Mouse (Mus musculus) thymus, postnatal 4 days (tissue): ENCODE results near the gene Jak1.
A peak's percentile ranks its signal among the peaks of the same experiment; 100 is the strongest.

ENCODE experiments used
- DNase-seq: peaks from one replicate; pipeline ENCODE4 v3.0.0; 2021

Jak1 gene

DNA sequence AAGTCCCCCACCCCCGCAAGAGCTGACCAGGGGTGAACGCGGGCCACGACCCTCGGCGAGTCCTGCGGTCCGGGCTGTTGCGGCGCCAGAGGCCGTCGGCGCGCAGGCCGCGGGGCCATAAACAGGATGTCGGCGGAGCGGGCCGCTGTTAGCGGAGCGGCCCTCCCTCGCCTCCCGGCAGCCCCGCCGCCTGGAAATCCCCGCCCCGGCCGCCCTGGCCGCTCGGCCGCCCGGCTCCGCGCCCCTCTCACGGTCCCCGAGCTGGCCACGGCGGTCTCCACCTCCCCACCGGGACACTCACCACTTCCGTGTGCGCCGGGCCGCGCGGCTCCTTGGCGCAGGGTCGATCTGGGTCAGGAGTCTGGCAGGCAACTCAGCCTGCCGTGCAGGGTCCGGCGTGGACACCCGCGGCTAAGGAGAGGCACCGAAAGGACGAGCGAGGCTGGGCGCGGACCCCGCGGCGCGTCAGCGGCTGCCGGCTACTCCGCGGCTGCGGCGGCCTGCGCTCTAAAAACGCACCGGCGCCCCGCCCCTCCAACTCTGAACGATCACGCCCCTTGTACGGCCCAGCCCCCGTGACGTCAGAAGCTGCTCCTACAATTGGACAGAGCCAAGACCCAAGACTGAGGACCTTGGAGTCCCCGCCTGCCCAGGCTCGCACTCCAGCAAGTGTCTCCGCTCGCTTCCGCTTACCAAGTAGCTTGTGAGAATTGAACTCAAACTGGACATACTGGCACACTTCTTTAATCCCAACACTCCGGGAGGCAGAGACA is at the start of gene Jak1:
Gene Jak1, minus strand, starts transcription at position 542 of the 773 bp plus-strand sequence.
- DNase-seq: peak; percentile 98

DNA sequence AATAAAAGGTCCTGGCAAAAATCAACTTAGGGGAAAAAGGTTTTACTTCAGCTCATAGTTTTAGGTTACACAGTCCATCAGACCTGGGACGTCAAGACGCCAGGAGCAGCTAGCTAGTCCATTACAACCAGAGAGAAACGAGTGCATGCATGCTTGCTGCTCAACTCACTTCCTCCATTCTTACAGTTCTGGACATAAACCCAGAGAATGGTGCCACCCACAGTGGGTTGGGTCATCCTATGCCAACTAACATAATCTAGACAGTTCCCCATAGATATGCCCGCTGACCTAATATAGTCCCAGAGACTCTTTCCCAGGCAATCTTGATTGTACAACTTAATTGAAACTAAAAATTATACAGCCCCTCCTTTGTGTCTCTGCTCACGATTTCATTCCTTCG is 47.0 kb upstream of the Jak1 start:
- no peak for DNase-seq

DNA sequence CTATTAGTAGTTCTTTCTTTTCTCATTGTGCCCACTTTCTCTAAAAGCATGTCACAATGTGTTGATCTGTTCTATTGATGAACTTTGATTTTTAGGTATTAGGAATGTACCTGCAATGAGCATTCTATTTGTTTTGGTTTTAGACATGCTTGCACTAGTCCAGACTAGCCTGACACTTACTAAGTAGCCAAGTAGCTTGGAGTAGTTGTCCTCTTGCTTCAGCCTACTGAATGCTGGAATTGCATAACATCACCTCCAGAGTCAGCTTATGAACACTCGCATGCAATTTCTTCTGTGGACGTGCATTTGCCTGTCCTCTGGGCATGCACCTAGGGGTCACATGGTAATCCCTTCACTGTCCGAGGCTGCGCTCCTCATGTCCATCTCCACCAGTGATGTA is 43.1 kb upstream of the Jak1 start:
- DNase-seq: no peak

DNA sequence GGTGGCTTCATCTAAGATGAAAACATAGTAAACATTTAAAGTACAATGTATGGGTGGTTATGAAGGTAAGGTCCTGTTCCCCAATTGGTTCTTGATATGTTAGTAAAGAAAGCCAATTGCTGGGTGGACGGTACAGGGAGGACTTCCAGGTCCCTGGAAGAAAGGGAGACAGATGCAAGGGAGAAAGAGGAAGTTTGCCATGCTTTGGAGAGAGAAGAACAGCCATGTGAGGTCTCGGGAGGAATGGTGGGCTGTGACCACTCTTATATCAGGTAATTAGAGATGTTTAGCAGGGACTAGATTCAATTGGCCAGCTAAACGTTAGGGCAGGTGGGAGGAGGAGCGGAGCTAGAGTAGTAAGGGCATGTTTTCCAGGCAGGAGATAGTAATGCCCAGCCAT is 42.2 kb upstream of the Jak1 start:
- no peak for DNase-seq

DNA sequence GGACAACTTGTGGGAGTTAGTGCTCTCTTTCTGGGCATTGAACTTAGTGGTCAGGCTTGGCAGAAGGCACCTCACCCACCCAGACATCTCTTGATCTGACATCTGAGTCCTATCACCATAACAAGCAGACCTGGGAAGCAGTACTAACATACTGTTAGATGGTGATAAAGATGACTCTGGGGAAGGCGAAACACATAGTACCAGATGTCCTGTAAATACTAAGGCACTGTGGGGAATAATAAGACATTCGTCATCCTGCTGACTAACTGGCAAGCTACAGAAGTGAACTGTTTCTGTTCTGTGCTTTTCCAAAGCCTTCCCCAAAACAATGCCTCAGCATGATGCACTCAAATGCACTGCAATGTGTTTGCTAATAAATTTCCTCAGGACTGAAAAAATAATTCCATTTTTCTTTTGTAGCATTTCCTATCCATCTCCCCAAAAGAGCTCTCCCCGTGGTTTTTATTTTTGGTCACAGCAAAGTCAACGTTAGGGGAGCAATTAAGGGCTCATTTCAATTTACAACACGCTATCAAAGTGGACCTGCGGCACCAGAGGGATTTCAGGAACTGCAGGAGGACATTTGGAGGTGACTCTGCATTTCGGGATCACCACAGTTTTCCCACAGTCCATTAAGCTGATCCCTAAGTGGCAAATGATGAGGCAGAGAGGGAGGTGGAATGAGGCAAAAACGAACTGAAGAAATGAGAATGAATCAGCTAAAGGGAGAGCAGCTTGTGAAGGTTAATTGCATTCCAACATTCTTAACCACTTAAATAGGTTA is 41.2 kb upstream of the Jak1 start:
- no peak for DNase-seq

DNA sequence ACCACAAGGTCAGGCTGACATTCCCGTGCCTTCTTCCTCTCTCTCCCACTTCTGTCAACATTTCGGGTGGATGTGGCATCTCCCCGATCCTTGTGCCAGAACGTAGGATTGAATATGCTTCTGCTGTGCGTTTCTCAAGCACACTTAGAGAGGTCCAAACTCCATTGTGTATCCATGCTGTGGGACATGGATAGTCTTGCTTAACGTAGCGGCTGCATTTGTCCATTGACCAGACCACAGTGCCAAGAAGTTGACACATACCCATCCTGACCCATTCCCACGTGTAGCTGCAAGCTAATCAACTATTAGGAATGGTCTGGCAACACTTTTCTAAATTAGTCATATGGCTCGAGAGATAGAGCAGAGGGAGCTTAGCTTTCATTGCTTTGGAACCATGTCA is 40.0 kb upstream of the Jak1 start:
- DNase-seq: no peak

DNA sequence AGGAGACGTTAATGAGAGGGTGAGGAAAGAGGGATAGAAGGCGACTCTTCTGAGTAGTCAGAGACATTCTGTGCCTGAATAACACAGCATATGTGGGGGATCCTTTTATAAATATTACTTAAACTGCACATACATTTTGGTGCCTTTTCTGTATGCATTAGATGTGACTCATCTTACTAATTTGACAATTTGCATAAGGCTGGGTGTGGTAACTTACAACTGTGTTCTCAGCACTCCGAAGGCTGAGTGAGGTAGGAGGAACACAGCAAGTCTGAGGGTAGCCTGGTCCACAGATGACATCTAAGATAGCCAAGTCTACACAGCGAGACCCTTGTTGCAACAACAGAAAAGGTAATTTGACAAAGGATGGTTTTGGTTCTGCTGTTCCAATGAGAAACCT is 39.0 kb upstream of the Jak1 start:
- no peak for DNase-seq

DNA sequence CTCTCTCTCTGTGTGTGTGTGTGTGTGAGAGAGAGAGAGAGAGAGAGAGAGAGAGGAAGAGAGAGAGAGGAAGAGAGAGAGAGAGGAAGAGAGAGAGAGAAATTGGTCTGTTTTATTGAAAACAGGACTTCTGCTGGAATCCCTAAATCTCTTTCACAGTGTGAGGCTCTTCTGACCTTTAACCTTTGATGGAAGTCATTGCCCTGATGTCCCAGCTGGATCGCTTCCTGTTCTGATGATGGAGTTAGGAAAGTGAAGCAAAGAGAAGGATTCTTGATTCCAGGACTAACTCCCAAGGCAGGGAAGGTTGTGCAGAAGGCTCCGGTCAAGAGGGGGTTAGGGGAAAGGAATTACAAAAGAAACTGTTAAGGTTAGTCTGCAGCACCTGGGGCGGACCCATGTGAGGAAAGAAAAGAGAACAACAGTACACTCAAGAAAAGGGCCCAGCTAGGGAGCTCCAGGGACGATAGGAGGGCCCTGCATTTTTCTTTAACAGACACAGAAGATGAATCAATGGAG is 35.4 kb upstream of the Jak1 start:
- DNase-seq: no peak

DNA sequence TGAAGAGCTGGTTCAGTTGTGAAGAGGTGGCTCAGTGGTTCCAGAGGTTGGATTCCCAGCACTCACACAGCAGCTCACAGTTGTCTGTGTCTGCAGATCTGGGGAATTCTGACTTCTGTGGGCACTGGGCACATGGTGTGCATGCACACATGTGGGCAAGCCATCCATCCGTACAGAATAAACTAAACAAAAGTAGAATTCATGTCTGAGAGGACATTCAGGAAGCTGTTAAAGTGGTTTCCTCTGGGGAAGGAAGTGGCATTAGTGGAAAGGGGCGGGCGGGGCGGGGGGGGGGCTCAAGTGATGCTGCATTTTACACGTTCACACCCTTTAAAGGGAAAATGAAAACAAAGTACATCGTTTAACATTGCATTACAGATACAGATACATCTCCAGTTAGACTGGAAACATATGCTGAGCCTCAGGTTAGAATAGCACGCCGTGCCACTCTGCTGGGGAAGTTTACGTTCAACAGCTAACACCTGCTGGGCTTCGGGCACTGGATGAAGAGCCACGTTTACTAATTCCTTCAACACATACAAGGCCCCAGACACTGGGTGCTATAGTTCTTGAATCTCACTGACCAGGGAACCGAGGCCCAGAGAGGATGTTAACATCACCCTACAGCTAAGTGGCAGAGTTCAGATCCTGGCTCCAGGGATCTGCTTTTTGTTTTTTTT is 33.4 kb upstream of the Jak1 start:
- DNase-seq: no peak

DNA sequence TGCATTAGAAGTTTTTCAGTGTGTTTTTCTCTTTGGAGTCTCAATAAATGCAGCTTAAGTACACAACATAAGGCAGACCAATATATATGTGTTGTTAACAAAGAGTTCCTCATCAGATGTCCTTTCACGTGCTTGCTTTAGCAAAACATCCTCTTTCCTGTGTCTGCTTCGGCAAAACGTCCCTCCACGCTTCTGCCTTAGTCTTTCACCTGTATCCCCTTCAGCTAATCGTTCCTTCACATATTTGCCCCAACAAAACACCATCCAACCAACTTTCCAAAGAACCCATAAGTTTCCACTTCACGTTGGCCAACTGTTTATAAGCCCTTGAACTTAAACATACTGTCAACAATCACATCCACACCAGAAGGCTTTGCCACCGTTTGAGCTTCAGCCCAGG is 31.8 kb upstream of the Jak1 start:
- DNase-seq: no peak

DNA sequence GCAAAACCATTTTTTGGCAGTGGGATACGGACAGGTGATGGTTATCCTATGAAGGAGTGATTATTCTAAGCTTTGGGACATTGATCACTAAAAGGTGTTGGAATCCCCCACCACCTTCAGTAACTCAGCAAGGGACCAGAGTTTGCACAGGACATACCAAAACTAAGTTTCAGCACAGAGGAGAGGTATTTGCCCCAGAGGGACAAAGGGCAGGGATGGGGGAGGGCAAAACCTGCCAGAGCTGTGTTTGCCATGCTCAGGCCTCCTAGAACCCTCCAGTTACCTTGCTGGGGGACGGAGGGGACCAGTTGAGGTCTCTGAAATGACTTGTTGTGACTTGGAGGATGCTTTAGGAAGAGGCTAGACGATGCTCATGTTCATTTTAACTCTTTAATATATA is 30.7 kb upstream of the Jak1 start:
- DNase-seq: no peak

DNA sequence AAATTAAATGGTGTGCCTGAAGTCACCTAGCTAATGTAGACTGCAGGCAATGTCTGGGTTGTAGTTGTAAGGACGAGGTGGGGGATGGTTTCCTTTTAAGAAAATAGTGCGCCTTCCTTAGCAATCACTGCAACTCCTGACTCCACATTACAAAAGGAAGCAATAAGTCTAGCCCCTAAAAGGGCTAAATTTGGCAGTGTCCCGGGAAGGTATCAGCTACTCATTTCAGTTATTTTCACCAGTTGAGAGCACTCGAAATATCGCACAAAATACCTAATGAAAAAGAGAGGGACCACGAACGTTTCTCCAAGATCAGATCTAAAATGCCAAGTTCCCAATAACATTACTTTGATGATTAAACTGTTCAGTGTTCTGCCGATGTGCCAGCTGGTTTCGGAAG is 28.6 kb upstream of the Jak1 start:
- DNase-seq: no peak

DNA sequence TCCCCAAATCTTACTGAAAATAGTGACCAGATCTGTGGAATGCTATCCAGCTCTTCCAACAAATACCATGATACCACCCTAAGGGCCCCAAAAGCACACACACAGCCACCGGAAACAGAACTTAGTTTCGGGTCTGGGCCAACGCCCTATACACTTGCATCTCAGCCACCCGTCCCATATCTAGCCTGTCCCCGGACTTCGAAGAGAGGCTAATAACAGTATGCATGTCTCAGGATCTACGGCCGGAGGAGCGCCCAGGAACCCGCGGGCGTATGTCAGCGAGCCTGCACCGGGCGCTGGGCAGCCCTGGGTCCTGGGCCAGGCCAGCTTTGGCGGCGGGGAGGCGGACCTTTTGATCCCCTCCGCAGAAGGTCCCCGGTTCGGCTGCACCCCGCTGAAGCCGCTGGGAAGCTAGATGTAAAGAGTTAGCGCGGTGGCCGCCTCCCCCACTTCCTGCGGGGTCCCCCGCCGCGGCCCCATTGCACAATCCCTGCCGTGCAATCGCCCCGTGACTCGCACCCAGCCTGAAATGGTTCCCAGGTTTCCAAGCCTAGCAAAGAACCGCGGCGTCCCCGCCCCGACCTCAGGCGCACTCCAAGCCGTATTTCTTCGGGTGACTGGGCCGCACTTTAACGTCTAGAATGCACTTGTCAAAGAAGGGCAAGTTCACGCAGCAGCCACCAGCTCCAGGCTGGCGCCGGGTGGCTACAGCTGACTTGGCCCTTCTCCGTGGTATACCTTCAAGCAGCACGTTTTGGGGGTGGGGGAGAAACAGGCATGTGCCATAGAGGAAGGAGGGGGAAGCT is 27.9 kb upstream of the Jak1 start:
- DNase-seq: peak; percentile 79

DNA sequence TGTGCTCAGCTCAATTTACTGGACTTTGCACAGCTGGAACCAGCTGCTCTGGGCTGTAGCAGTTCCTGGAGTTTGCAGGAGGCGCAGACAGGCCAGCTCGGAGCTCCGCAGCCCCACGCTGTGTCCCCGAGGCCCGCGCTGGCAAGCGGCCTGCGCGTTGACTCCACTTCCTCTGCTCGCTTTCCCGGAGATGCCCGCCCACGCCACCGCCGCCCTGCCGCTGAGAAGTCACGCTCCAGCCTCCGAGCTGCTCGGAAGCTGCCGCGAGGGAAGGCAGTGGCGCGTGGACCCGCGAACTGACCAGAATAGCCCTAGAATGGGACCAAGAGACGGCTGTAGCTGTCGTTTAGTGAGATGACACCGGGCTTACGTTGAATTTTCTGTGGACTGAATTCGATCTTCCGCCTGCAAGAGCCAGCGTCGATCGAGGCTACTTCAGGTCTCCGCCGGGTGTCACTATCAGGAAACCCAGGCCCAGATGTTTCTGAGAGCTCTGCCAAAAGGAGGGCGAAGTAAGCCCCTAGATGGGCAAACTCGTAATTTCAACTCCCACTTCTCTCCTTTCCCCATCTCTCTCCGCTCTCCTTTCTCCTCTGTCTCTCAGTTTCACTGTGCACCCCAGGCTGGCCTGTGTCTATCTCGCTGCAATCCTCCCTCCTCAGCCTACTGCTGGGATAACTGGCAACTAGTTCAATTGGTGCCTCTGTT is 27.1 kb upstream of the Jak1 start:
- DNase-seq: peak; percentile 91

DNA sequence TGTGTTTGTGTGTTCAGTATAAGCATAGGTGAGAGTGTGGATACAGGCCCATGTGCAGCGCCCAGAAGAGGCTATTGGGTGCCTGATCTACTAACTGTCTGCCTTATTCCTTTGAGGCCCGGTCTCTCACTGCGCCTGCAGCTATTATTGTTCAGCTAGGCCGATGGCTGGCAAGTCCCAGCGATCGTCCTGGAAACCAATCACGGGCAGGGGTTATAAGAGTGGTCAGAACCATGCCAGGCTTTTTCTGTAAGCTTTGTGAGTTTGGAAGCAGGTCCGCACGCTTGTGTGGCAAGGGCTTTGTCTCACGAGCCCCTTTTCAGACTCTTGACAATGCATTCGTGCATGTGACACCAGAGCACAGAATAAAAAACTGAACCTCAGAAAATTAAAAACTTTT is 23.2 kb upstream of the Jak1 start:
- no peak for DNase-seq

DNA sequence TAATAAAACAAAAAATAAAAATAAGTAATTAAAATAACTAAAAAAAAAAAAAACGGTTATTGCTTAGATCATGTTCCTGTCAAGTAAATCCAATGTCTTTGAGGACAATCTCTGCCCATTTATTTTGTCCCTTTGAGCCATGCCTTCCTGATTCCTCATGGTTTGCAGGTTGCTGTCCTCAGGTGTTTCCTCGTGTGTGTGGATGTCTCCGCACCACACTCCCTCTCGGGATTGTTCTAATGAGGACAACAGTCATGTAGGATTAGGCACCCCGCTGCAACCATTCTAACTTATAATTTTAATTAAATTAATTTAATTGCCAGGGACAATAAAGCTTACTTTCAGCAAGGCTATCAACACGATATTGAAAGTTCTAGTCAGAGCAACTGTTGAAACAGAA is 21.5 kb upstream of the Jak1 start:
- DNase-seq: no peak

DNA sequence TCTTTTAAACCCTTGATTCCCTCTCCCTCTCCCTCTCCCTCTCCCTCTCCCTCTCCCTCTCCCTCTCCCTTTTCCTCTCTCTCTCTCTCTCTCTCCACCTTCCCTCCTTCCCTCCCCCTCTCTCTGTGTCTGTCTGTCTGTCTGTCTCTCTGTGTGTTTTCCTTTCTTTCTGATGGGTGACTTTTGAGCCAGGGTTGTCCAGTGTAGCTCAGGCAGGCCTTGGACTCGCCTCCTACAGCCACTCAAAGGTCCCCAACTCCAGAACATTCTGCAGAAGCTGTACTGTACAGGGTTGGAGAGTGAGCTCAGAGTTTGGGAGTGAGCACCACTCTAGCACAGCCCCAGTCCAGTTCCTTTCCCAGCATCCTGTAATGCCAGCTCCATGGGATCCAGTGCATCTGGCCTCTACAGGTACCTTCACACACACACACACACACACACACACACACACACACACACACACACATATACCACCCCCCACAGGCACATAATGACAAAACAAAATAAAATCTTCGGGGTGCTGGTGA is 20.9 kb upstream of the Jak1 start:
- DNase-seq: no peak

DNA sequence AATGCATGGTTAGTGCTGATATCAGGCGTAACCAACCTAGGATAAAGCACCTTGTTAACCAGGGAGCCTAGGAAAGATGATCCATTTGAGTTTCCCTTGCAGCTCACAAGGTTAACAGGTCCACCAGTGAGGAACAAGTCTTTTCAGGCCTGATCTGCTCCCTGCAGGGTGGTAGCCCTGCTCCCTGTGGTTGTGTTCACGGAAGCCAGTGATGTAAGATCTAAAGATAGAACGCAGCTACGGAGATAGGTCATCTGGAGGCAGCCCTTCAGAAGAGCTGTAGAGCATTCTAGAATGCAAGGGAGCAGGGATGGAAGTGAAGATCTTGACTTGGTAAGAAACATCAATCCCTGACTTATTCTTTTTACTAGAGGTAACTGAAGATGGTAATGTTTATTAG is 18.9 kb upstream of the Jak1 start:
- DNase-seq: no peak

DNA sequence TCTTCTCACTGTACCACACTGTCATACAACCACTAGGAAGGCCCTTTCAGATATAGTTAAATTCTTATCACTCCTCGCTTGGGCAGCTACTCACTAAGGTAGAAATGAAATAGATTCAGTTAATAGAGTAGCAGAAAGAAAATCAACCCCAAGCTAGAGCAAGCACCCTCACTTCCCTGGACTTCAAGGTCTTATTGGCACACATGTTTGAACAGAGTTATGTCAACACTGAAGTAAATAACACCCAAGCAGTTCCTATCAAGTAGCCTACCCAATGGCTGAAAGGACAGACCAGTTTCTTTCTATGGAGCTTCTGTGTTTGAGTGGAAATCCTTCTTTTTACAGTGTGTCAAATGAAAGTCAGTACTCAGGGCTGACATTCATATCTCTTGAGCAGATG is 17.2 kb upstream of the Jak1 start:
- no peak for DNase-seq

DNA sequence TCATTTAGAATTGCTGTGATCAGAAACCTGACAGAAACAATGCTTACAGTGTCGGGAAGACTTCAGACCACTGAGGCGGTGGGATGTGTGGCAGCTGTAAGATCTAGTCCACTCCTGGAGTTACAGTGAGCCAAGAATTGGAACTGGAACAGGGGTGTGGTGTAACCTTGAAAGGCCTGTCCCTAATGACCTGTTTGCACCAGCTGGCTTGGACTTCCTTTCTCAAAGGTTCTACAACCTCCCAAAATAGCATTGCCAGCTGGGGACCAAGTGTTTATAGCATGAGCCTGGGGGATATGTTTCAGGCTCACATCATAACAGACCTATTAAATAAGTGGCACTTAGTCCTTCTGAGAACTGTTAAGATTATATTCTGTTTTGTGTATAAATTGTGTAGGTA is 15.0 kb upstream of the Jak1 start:
- no peak for DNase-seq

DNA sequence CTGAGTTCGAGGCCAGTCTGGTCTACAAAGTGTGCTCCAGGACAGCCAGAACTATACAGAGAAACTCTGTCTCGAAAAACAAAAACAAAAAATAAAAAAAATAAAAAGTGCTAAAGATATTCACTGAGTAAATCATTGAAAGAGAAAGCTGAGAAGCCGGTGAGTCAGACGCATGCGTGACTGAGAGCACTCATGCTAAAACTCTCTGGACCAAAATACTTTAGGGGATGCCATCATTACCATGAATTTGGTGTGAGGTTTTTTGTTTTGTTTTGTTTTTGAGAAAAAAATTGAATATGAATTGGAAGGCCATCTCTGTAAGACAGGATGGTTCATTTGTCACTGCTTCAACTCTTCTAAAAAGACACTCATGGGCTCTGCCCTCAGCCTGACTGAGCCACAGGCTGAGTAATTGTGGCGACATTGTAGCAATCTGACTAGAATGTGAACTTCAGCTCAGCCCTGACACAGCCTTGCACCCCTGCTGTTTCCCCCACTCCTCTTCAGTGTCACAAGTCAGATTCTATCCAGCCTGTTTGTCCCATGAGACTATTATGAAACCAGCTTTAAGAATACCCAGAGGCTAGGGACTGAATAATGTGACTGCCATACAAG is 11.5 kb upstream of the Jak1 start:
- DNase-seq: no peak

DNA sequence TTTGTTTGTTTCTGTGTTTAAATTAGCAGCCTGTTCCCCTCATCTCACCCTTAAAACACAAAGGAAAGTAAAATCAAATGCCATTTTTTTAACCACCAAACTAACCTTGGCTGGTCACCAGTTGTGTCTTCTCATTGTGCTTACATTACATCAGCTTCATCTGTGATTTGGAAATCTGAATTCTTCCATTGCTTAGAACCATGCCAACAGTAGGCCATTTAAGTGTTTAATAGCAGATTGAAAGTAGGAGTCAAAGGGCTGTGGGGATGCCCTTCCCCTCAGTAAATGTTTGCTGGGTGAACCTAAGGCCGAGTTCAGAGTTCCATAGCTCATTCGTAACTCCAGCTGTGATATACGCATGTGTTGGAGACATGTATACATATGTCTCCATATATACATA is 10.8 kb upstream of the Jak1 start:
- no peak for DNase-seq
